Mouse (Mus musculus) CH12.LX (cell line): ENCODE measurements around the gene Zfp148. TPM values are rescaled to one million over a fixed set of nuclear protein-coding genes. Genes with fewer than 3 reads are reported as not detected.

ENCODE experiments used
- DNase-seq: peaks from one replicate; pipeline ENCODE4 v3.0.0-alpha.2; 2013; ENCODE audit errors: extremely low read depth
- H3K27ac ChIP-seq: 2 replicates; pipeline ENCODE4 v1.5.1; 2012; ENCODE audit warnings: low read depth, mild to moderate bottlenecking, control low read depth, moderate library complexity; ENCODE audit not compliant: insufficient read depth
- H3K27me3 ChIP-seq: replicated peaks from 2 replicates; pipeline ENCODE3; 2012; ENCODE audit warnings: inconsistent platforms
- H3K36me3 ChIP-seq, 2 experiments: replicated peaks in 1 of 2; 2 replicates each; pipeline versions ENCODE3 to v1.6.1; 2012; ENCODE audit warnings: inconsistent platforms in 1 of 2, low read length in 1 of 2, mild to moderate bottlenecking in 1 of 2, mixed read lengths in 1 of 2, moderate library complexity in 1 of 2; ENCODE audit not compliant: control insufficient read depth in 1 of 2, insufficient read depth in 1 of 2
- H3K4me1 ChIP-seq, 2 experiments: 2 replicates each; pipeline ENCODE4 v1.6.1; 2012; ENCODE audit warnings: inconsistent platforms in 1 of 2, moderate library complexity in 1 of 2; ENCODE audit not compliant: insufficient read depth in 2 of 2, control insufficient read depth in 1 of 2
- H3K4me2 ChIP-seq: 2 replicates; pipeline ENCODE4 v1.6.1; 2012; ENCODE audit warnings: low read depth, mild to moderate bottlenecking, control low read depth; ENCODE audit not compliant: poor library complexity, insufficient read depth, severe bottlenecking
- H3K4me3 ChIP-seq, 3 experiments: fragments of 150-350 bp in 1 of 3; sonication (generic) in 1 of 3; replicated peaks in 1 of 3; 2 replicates each; pipeline versions ENCODE3 to v1.5.1; 2011 to 2012; ENCODE audit warnings: low read depth in 2 of 3, low read length in 2 of 3, mild to moderate bottlenecking in 2 of 3, moderate library complexity in 2 of 3, control low read depth in 1 of 3, improper control_type of control experiment in 1 of 3, inconsistent platforms in 1 of 3, mixed read lengths in 1 of 3; ENCODE audit not compliant: poor library complexity in 1 of 3
- H3K79me2 ChIP-seq: replicated peaks from 2 replicates; pipeline ENCODE4 v1.6.1; 2012; ENCODE audit warnings: mild to moderate bottlenecking, moderate library complexity; ENCODE audit not compliant: control insufficient read depth, poor library complexity, insufficient read depth, severe bottlenecking; ENCODE audit errors: extremely low read depth
- H3K9ac ChIP-seq: 2 replicates; pipeline ENCODE4 v1.6.1; 2012; ENCODE audit warnings: low read depth, mild to moderate bottlenecking, control low read depth, moderate library complexity; ENCODE audit not compliant: insufficient read depth
- H3K9me3 ChIP-seq: replicated peaks from 2 replicates; pipeline ENCODE3; 2012; ENCODE audit warnings: low read length, inconsistent platforms, mixed read lengths
- CHD2 ChIP-seq: IDR thresholded peaks from 2 replicates; pipeline ENCODE4 v1.6.1; 2011; ENCODE audit warnings: low read length, improper control_type of control experiment
- EP300 ChIP-seq: IDR thresholded peaks from 2 replicates; pipeline ENCODE4 v1.6.1; 2011; ENCODE audit warnings: low read length, improper control_type of control experiment
- HCFC1 ChIP-seq: IDR thresholded peaks from 2 replicates; pipeline ENCODE4 v1.6.1; 2012; ENCODE audit warnings: low read depth, mild to moderate bottlenecking, inconsistent platforms, low read length, improper control_type of control experiment
- IRF4 ChIP-seq: IDR thresholded peaks from 2 replicates; pipeline ENCODE4 v1.6.1; 2014; ENCODE audit warnings: low read depth, mild to moderate bottlenecking, inconsistent platforms, low read length, improper control_type of control experiment
- JUN ChIP-seq: IDR thresholded peaks from 2 replicates; pipeline ENCODE4 v1.6.1; 2011; ENCODE audit warnings: low read depth, mild to moderate bottlenecking, low read length, improper control_type of control experiment, moderate library complexity; ENCODE audit not compliant: insufficient read depth
- JUND ChIP-seq: conservative IDR thresholded peaks from 2 replicates; pipeline ENCODE4 v1.6.1; 2011; ENCODE audit warnings: low read depth, low read length, improper control_type of control experiment
- MAFK ChIP-seq: IDR thresholded peaks from 2 replicates; pipeline ENCODE4 v1.6.1; 2011; ENCODE audit warnings: low read length, improper control_type of control experiment; ENCODE audit not compliant: insufficient replicate concordance
- MAX ChIP-seq: IDR thresholded peaks from 2 replicates; pipeline ENCODE4 v1.6.1; 2011; ENCODE audit warnings: low read length, improper control_type of control experiment
- MXI1 ChIP-seq: IDR thresholded peaks from 2 replicates; pipeline ENCODE4 v1.6.1; 2011; ENCODE audit warnings: mild to moderate bottlenecking, low read depth, low read length, improper control_type of control experiment
- NRF1 ChIP-seq: IDR thresholded peaks from 2 replicates; pipeline ENCODE4 v1.6.1; 2014; ENCODE audit warnings: low read depth, mild to moderate bottlenecking, inconsistent platforms, low read length, improper control_type of control experiment, moderate library complexity
- PAX5 ChIP-seq: IDR thresholded peaks from 2 replicates; pipeline ENCODE4 v1.6.1; 2012; ENCODE audit warnings: low read length, inconsistent platforms, mixed read lengths
- RAD21 ChIP-seq: IDR thresholded peaks from 2 replicates; pipeline ENCODE4 v1.6.1; 2011; ENCODE audit warnings: low read depth, mild to moderate bottlenecking, low read length, improper control_type of control experiment, moderate library complexity
- SIN3A ChIP-seq: IDR thresholded peaks from 2 replicates; pipeline ENCODE4 v1.6.1; 2012; ENCODE audit warnings: low read length, improper control_type of control experiment, inconsistent platforms
- SMC3 ChIP-seq: IDR thresholded peaks from 2 replicates; pipeline ENCODE4 v1.6.1; 2011; ENCODE audit warnings: low read depth, low read length, improper control_type of control experiment
- TCF12 ChIP-seq: IDR thresholded peaks from 2 replicates; pipeline ENCODE4 v1.6.1; 2014; ENCODE audit warnings: low read depth, mild to moderate bottlenecking, inconsistent platforms, low read length, improper control_type of control experiment
- USF1 ChIP-seq: IDR thresholded peaks from 2 replicates; pipeline ENCODE4 v1.6.1; 2014; ENCODE audit warnings: low read depth, mild to moderate bottlenecking, inconsistent platforms, low read length, improper control_type of control experiment
- ZC3H11A ChIP-seq: IDR thresholded peaks from 2 replicates; pipeline ENCODE4 v1.6.1; 2012; ENCODE audit warnings: low read depth, mild to moderate bottlenecking, inconsistent platforms, low read length, improper control_type of control experiment
- ZKSCAN1 ChIP-seq: IDR thresholded peaks from 2 replicates; pipeline ENCODE4 v1.6.1; 2012; ENCODE audit warnings: low read depth, inconsistent platforms, low read length, improper control_type of control experiment, borderline replicate concordance
- ZMIZ1 ChIP-seq: IDR thresholded peaks from 2 replicates; pipeline ENCODE4 v1.6.1; 2012; ENCODE audit warnings: low read depth, mild to moderate bottlenecking, inconsistent platforms, low read length, improper control_type of control experiment
- dilution Hi-C: fragments of 300-500 bp; cut with MboI; formaldehyde crosslinking; loops from 2 replicates; pipeline ENCODE4 v1.14.3; 2020; ENCODE audit warnings: low sequenced_read_pairs; ENCODE audit not compliant: extremely low pct_unique_long_range_greater_than_20kb, extremely low pct_ligation_motif_present
- in situ Hi-C: fragments of 300-500 bp; cut with MboI; formaldehyde crosslinking; loops from 3 replicates; pipeline ENCODE4 v1.14.3; 2019; ENCODE audit warnings: low sequenced_read_pairs, low pct_ligation_motif_present, low pct_unique_long_range_greater_than_20kb, mixed read lengths
- polyA plus RNA-seq: library from polyadenylated mRNA; unstranded; fragments of >175 nt; gene quantifications from 2 replicates; pipeline ENCODE4 v1.2.1, GENCODE M21; 2012; ENCODE audit warnings: low read depth; ENCODE audit not compliant: insufficient read length
- total RNA-seq, 2 experiments: library from RNA; depleted of rRNA; stranded (reverse); fragments of 300-350 nt in 1 of 2; fragments of >200 nt in 1 of 2; gene quantifications; 2 replicates each; pipeline ENCODE4 v1.2.3; 2012 to 2014

Gene Zfp148
- total and polyA plus RNA-seq, 3 experiments: 19.5 to 36.6 (median 28.6) TPM

GRCm38 (mm10) chr16:33431660-33432059 is 51.0 kb downstream of the Zfp148 start:
- Histone ChIP-seq H3K27me3 (no peaks in the 10 kb centered on the region), H3K4me1 (no peaks in the 10 kb centered on the region), H3K27ac (no peak overlapping the region), H3K9ac (no peak overlapping the region), H3K36me3 (peaks cover 34 to 74% of the 10 kb centered on the region in 2 experiments), H3K9me3 (no peaks in the 10 kb centered on the region), H3K79me2 (peaks cover 3% of the 10 kb centered on the region), H3K4me2 (no peak overlapping the region), H3K4me3 (no peak overlapping the region)
- in situ Hi-C loops: no loop called here
- no peak for DNase-seq
- no peak for TF ChIP-seq JUN
- no peak for TF ChIP-seq SMC3
- no peak for TF ChIP-seq TCF12
- no peak for TF ChIP-seq MXI1
- TF ChIP-seq CHD2: no peak
- TF ChIP-seq ZKSCAN1: no peak
- no peak for TF ChIP-seq PAX5
- TF ChIP-seq USF1: no peak
- dilution Hi-C loops: no loop called here

GRCm38 (mm10) chr16:33441065-33441464 is 60.4 kb downstream of the Zfp148 start:
- Histone ChIP-seq H3K36me3 (peaks cover 25 to 68% of the 10 kb centered on the region in 2 experiments), H3K4me1 (peaks cover 0 to 11% of the 10 kb centered on the region in 2 experiments; a peak in 1 of 4 replicates), H3K4me2 (no peak overlapping the region), H3K9me3 (no peaks in the 10 kb centered on the region), H3K27me3 (no peaks in the 10 kb centered on the region), H3K9ac (no peak overlapping the region), H3K79me2 (peaks cover 19% of the 10 kb centered on the region), H3K27ac (no peak overlapping the region), H3K4me3 (no peak overlapping the region)
- in situ Hi-C loops: no loop called here
- dilution Hi-C loops: no loop called here
- DNase-seq: no peak
- TF ChIP-seq MAX (no peak), IRF4 (no peak), RAD21 (no peak), NRF1 (no peak), JUN (no peak), EP300 (no peak), PAX5 (no peak), JUND (no peak), SIN3A (no peak), MAFK (no peak), ZC3H11A (no peak), ZMIZ1 (no peak), HCFC1 (no peak)
